Mouse (Mus musculus): ENCODE data around the gene 4933416C03Rik. TPM values are rescaled to one million over a fixed set of nuclear protein-coding genes. Genes with fewer than 3 reads are reported as not detected.

The 4933416C03Rik gene
- polyA plus RNA-seq, 1 experiment from 2014 or later = not detected

Other genes with a start within 250 kb of the 4933416C03Rik start
- gene Ptprr, start 95.7 kb downstream of the 4933416C03Rik start, polyA plus RNA-seq (2014; fragmentation: Nextera tagmentation; extraction: Ambion mirVana) = 0.20 and 0.40 TPM in 2 replicates
- 1.8 and 2.8 TPM in 2 replicates for gene Ptprb, start 161.6 kb upstream of the 4933416C03Rik start, polyA plus RNA-seq (2014; fragmentation: Nextera tagmentation; extraction: Ambion mirVana)